Mouse (Mus musculus) lung, embryonic 16.5 days (tissue): ENCODE results near the gene Cyp4f18. TPM values are rescaled to one million over a fixed set of nuclear protein-coding genes. Genes with fewer than 3 reads are reported as not detected.

ENCODE experiments used
- ATAC-seq: fragments of 200-750 bp; cut with Nextera tagmentation; 2 replicates; pipeline ENCODE4 v1.8.0; 2017; ENCODE audit warnings: low read depth, mild to moderate bottlenecking, moderate library complexity
- H3K27ac ChIP-seq: fragments of 300-500 bp; sonication (generic); 2 replicates; pipeline ENCODE4 v1.5.1; 2014; ENCODE audit warnings: mild to moderate bottlenecking, control low read depth, low read length
- H3K27me3 ChIP-seq: fragments of 300-500 bp; sonication (generic); 2 replicates; pipeline ENCODE4 v1.6.1; 2014; ENCODE audit warnings: low read depth, low read length, mixed read lengths; ENCODE audit not compliant: control insufficient read depth, insufficient read depth
- H3K36me3 ChIP-seq: fragments of 300-500 bp; sonication (generic); 2 replicates; pipeline ENCODE4 v1.6.1; 2014; ENCODE audit warnings: low read length; ENCODE audit not compliant: control insufficient read depth, insufficient read depth
- H3K4me1 ChIP-seq: fragments of 300-500 bp; sonication (generic); replicated peaks from 2 replicates; pipeline ENCODE4 v1.6.1; 2014; ENCODE audit warnings: low read length, mixed read lengths; ENCODE audit not compliant: control insufficient read depth, insufficient read depth
- H3K4me2 ChIP-seq: fragments of 300-500 bp; sonication (generic); 2 replicates; pipeline ENCODE4 v1.6.1; 2014; ENCODE audit warnings: low read depth, low read length, control low read depth
- H3K4me3 ChIP-seq: fragments of 300-500 bp; sonication (generic); 2 replicates; pipeline ENCODE4 v1.5.1; 2014; ENCODE audit warnings: mild to moderate bottlenecking, low read length, control low read depth
- H3K9ac ChIP-seq: fragments of 300-500 bp; sonication (generic); 2 replicates; pipeline ENCODE4 v1.6.1; 2014; ENCODE audit warnings: low read length, control low read depth
- H3K9me3 ChIP-seq: fragments of 300-500 bp; sonication (generic); 2 replicates; pipeline ENCODE4 v1.6.1; 2016; ENCODE audit warnings: low read length; ENCODE audit not compliant: control insufficient read depth
- WGBS: fragments of 180-500 bp; shearing (Covaris S2); extraction: QIAGEN DNeasy Blood & Tissue Kit; methylation state at CpG from one replicate; pipeline ENCODE4 v1.1.7; 2014; 5-methylcytosine and 5-hydroxymethylcytosine counted together
- polyA plus RNA-seq: library from polyadenylated mRNA; unstranded; fragments of >200 nt; fragmentation: Nextera tagmentation; extraction: Ambion mirVana; gene quantifications from 2 replicates; pipeline ENCODE4 v1.2.1, GENCODE M21; 2015

The Cyp4f18 gene
- polyA plus RNA-seq, 1 experiment from 2014 or later, result 3.8 TPM

DNA sequence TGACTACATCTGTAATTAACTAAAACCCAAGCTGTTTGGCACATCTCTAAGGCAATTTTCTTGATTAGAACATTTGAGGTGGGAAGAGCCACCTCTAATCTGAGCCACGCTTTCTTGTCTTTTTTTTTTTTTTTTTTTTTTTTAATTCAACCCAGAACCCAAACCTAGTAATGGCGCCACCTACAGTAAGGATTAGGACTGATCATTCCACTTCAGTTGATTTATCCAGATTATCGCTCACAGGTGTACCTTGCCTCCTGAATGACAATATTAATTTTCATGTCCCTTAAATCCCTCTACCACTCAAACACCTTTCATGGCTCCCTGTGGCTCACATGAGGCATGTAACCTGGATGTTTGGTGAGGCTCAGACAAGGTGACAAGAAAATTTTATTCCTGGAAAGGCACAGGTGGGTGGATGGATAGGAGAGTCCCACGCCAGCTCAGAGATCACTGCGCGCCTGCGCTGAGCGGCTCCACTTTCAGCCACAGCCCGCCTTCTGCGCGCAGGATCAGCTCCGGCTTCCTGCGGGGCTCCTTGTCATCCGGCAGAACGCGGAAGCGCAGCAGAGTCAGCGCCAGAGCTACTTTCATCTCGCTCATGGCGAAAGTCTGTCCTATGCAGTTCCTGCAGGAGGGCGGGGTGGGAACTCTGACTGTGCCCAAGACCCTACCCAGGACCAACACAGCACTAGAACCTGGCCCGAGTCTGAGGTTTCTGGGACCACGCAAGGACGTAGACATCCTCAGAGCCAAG lies 21.1 kb downstream of the Cyp4f18 start:
- peak overlapping the region; percentile 64 for H3K4me2 ChIP-seq
- no peaks in the 10 kb centered on the region for H3K4me1 ChIP-seq
- H3K9ac ChIP-seq, result peak overlapping the region; percentile 68
- no peaks in the 10 kb centered on the region; the same call in 1 of the 2 replicates for H3K27me3 ChIP-seq
- 11% methylated on average over 24 of the region's 24 CpGs for WGBS
- H3K9me3 ChIP-seq, result no peaks in the 10 kb centered on the region
- peak overlapping the region; percentile 52 for H3K4me3 ChIP-seq
- H3K36me3 ChIP-seq, result no peaks in the 10 kb centered on the region
- H3K27ac ChIP-seq, result no peak overlapping the region
- peak; percentile 70; the same call in 1 of the 2 replicates for ATAC-seq

DNA sequence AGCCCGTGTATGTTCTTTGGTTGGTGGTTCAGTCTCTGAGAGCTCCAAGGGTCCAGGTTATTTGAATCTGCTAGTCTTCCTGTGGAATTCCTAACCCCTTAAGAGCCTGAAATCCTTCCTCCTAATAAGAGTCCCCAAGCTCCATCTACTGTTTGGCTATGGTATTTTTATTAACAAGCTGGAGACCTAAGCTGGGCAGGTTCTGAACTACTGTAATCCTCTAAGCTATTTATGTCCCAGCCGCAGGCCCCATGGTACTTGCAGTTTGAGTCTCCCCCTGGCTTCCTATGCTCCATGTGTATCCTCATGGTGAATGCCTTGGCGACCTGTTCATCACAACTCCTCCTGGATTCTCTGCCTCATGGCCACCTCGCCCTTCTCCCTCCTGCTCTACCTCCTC lies 24.8 kb downstream of the Cyp4f18 start:
- Histone ChIP-seq H3K27ac (no peak overlapping the region), H3K36me3 (no peaks in the 10 kb centered on the region), H3K4me2 (no peak overlapping the region), H3K27me3 (no peaks in the 10 kb centered on the region; the same call in 1 of the 2 replicates), H3K9me3 (no peaks in the 10 kb centered on the region), H3K9ac (no peak overlapping the region), H3K4me3 (no peak overlapping the region), H3K4me1 (no peaks in the 10 kb centered on the region)
- 54% methylated on average over 4 of the region's 4 CpGs for WGBS
- ATAC-seq, result peak; percentile 41; the same call in 1 of the 2 replicates

DNA sequence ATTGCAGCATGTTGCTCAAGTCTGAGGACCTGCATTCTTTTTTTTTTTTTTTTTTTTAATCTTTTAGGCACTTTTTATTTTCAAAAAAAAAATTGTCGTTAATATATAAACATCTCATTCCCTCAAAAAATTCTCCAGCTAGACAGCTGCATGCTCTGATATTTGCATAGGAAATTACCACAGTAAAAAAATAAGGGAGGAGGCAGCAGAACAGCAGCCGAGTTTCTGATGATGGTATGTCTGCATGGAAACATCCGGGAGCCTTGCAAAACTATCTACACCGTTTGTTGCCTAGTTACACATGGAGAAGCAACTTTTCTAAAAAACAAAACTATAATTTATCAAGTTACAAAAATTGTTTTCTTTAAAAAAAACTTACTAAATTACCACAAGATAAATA lies 28.0 kb downstream of the Cyp4f18 start:
- Histone ChIP-seq H3K27ac (no peak overlapping the region), H3K36me3 (no peaks in the 10 kb centered on the region), H3K4me1 (no peaks in the 10 kb centered on the region), H3K4me3 (no peak overlapping the region), H3K9ac (no peak overlapping the region), H3K9me3 (no peaks in the 10 kb centered on the region), H3K27me3 (no peaks in the 10 kb centered on the region), H3K4me2 (no peak overlapping the region)
- ATAC-seq, result no peak
- WGBS, result 56% methylated on average over 4 of the region's 4 CpGs

DNA sequence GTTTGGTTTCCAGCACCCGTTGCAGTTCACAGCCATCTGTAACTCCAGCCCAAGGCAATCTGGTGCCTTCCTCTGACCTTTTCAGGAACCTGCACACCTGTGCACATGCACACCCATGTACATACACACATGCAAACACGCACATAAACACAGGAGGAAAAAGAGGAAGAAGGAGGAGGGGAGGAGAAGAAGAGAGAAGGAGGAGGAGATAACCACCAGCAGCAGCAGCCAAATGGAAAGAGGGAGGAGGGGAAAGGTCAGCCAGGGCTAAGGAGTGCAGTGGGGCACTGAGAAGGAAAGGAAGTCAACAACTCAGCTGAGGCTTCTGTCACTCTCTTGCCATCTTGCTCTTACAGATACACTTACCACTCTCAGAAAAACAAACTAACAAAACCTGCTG lies 28.4 kb downstream of the Cyp4f18 start:
- ATAC-seq, result no peak
- WGBS, result 29% methylated on average over 2 of the region's 2 CpGs
- Histone ChIP-seq H3K27ac (no peak overlapping the region), H3K4me1 (no peaks in the 10 kb centered on the region), H3K4me3 (no peak overlapping the region), H3K36me3 (no peaks in the 10 kb centered on the region), H3K4me2 (no peak overlapping the region), H3K9ac (no peak overlapping the region), H3K27me3 (no peaks in the 10 kb centered on the region), H3K9me3 (no peaks in the 10 kb centered on the region)

DNA sequence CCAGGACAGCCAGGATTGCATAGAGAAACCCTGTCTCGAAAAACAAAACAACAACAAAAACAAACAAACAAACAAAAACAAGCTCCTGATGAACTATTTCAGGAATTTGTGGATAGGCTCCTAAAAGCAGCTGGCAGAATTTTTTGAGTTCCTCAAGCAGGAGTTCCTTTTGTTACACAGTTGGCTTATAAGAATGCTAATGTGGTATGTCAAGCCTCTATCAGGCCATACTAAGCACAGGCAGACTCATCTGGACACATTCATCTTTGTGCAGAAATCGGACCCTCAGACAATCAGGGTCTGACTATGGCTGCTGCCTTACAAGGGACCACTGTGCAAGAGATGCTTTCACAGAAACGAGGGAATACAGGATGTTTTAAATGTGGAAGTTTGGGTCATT lies 35.2 kb downstream of the Cyp4f18 start:
- Histone ChIP-seq H3K4me1 (no peaks in the 10 kb centered on the region), H3K27me3 (no peaks in the 10 kb centered on the region), H3K36me3 (peaks cover 2% of the 10 kb centered on the region), H3K4me2 (no peak overlapping the region), H3K9ac (no peak overlapping the region), H3K27ac (no peak overlapping the region), H3K4me3 (no peak overlapping the region), H3K9me3 (no peaks in the 10 kb centered on the region)
- ATAC-seq, result no peak
- WGBS, result 77% methylated on average over 3 of the region's 3 CpGs

DNA sequence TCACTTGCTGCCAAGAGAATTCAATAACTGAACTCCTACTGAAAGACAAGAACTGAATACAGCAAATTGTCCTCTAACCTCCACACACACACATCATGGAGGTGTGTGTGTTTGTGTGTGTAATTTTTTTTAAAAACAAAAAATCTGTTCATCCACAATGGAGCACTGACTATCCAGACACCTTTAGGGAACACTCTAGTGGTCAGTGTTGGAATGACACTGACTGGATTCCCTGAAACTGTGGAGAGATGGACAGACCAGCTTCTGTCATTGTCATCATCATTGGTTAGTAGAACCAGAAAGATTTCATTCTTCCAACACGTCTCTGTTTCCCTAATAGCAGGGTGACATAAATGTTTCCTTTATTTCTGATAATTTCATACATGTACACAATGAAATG lies 37.5 kb downstream of the Cyp4f18 start:
- Histone ChIP-seq H3K36me3 (peaks cover 19% of the 10 kb centered on the region), H3K4me1 (no peaks in the 10 kb centered on the region), H3K27me3 (no peaks in the 10 kb centered on the region), H3K27ac (no peak overlapping the region), H3K9ac (no peak overlapping the region), H3K9me3 (no peaks in the 10 kb centered on the region), H3K4me3 (no peak overlapping the region), H3K4me2 (no peak overlapping the region)
- 72% methylated on average over 1 of the region's 1 CpGs for WGBS
- ATAC-seq, result no peak

DNA sequence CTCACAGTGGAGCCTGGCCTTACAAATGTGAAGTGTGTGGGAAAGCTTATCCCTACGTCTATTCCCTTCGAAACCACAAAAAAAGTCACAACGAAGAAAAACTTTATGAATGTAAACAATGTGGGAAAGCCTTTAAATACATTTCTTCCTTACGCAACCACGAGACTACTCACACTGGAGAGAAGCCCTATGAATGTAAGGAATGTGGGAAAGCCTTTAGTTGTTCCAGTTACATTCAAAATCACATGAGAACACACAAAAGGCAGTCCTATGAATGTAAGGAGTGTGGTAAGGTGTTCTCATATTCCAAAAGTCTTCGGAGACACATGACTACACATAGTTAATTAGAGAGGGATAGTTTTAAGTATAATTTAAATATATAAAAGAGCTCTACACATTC lies 40.8 kb downstream of the Cyp4f18 start:
- Histone ChIP-seq H3K4me1 (no peaks in the 10 kb centered on the region), H3K27ac (no peak overlapping the region), H3K27me3 (no peaks in the 10 kb centered on the region), H3K9ac (no peak overlapping the region), H3K4me2 (no peak overlapping the region), H3K9me3 (peaks cover 2% of the 10 kb centered on the region; the same call in 1 of the 2 replicates), H3K4me3 (no peak overlapping the region), H3K36me3 (peaks cover 37% of the 10 kb centered on the region)
- peak; percentile 54; the same call in 1 of the 2 replicates for ATAC-seq
- 74% methylated on average over 6 of the region's 6 CpGs for WGBS

DNA sequence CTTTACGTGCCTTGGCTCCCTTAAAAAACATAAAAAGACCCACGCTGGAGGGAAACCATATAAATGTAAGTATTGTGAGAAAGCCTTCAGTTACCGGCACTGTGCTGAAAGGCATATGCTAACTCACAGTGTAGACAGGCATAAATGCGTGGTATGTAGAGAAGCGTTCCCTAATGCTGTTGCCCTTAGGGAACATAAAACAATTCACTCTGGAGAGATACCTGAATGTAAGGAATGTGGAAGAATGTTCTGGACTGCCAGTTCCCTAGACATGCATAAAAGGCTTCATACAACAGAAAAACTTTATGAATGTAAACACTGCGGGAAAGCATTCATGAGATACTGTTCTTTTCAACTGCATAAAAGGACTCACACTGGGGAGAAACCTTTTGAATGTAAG lies 41.3 kb downstream of the Cyp4f18 start:
- no peak overlapping the region for H3K4me3 ChIP-seq
- H3K27me3 ChIP-seq, result no peaks in the 10 kb centered on the region
- no peak overlapping the region for H3K27ac ChIP-seq
- H3K4me2 ChIP-seq, result no peak overlapping the region
- peaks cover 37% of the 10 kb centered on the region for H3K36me3 ChIP-seq
- no peaks in the 10 kb centered on the region for H3K4me1 ChIP-seq
- WGBS, result 93% methylated on average over 6 of the region's 6 CpGs
- no peak for ATAC-seq
- peaks cover 2% of the 10 kb centered on the region; the same call in 1 of the 2 replicates for H3K9me3 ChIP-seq
- H3K9ac ChIP-seq, result no peak overlapping the region

DNA sequence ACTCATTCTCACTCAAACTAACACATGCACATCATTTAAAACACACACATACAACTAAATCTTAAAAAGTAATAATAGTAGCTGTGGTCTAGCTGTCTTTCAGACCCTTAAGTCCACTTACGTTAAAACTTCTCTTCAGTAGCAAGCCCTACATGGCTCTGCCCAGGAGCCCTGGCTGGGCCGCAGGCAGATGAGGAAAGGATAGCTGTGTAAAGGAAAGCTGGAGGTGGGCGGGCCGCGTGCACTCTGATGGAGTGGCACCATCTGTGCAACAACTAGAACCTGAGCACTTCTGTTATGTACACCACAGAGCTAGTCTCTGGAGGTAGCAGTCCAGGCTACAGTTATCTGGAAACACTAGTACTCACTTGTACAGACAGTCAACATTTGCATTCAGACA lies 42.2 kb downstream of the Cyp4f18 start:
- no peak overlapping the region for H3K4me3 ChIP-seq
- no peak overlapping the region for H3K27ac ChIP-seq
- no peak overlapping the region for H3K4me2 ChIP-seq
- H3K9ac ChIP-seq, result no peak overlapping the region
- no peaks in the 10 kb centered on the region for H3K4me1 ChIP-seq
- ATAC-seq, result no peak
- H3K9me3 ChIP-seq, result peaks cover 2% of the 10 kb centered on the region; the same call in 1 of the 2 replicates
- peaks cover 37% of the 10 kb centered on the region for H3K36me3 ChIP-seq
- H3K27me3 ChIP-seq, result no peaks in the 10 kb centered on the region
- WGBS, result 96% methylated on average over 5 of the region's 5 CpGs
